Mouse (Mus musculus): ENCODE results near the gene Ugcg.
"Not testable (repeated sequence)": the region's sequence is repeated elsewhere in the genome, so short reads cannot be mapped to it uniquely, and the experiment has no call there.

The Ugcg gene

DNA sequence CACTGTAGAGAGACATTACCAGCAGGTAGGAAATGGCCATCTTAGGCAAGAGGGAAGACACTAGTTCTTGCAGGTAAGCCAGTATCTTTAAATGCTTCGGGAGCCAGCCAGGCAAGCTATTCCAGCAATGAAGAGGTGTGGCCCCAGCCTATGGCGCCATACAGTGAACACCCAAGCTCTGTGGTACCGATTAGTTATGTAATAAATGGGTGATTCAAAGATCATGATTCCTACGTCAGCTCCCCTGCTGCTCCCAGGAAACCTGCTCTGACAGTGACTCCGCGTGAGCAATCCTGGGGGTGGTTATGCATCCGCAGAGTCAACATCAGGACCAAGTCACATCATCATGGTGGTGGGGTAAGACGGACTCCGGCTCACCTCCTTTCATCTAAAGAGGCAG, 51.1 kb downstream of the Ugcg start:
- ChIA-PET CTCF (no interaction called here), POLR2A (interaction anchor here in 1 of 4 experiments (1.4 kb wide), 1 partner anchor 26 kb away, joined by 3 read pairs; no protein-coding TSS in a partner anchor)

DNA sequence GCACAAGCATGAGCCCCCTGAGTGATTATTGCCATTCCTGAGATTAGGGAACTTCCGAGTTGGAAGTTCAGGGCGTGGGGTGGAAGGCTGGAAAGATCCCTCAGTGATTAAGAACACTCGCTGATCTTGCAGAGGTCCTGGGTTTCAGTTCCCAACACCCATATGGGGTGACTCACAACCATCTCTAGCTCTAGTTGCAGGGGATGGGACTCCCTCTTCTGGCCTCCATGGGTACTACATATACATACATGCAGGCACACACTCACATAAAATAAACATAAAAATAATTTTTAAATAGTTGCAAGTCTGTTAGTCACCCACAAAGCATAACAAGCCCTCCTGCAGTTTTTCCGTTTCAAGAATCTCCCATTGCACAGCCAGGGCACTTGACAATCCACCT, 52.0 kb downstream of the Ugcg start:
- ChIA-PET POLR2A (interaction anchor here in 1 of 4 experiments (1.4 kb wide), 1 partner anchor 25 kb away, joined by 3 read pairs; no protein-coding TSS in a partner anchor), CTCF (interaction anchor here in 2 of 4 experiments (0.6 kb wide), 3 partner anchors 22 to 298 kb away, joined by 3 read pairs; partner anchors contain the start of gene Zkscan16 (in 1 of the 2))

DNA sequence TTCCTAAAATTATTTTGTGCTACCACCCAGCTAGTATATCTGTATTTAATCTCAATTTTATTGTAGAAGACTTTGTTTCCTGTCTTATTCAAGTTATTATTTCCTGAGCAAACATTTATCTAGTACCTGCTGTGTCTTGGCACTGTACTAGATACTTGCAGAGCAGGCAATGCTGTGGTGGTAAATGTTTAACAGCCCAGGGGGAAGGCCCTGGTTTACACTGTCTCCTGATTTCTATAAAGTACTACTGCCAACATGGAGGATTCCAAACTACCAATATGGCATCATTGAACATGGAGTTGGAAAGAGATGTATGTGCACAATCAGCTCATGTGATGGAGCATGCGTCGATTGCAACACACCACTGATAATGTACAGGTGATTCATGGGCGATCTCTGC, 53.2 kb downstream of the Ugcg start:
- POLR2A ChIA-PET: no interaction called here
- CTCF ChIA-PET: interaction anchor here in 1 of 4 experiments (0.7 kb wide), 1 partner anchor 189 kb away, joined by 4 read pairs; no protein-coding TSS in a partner anchor

DNA sequence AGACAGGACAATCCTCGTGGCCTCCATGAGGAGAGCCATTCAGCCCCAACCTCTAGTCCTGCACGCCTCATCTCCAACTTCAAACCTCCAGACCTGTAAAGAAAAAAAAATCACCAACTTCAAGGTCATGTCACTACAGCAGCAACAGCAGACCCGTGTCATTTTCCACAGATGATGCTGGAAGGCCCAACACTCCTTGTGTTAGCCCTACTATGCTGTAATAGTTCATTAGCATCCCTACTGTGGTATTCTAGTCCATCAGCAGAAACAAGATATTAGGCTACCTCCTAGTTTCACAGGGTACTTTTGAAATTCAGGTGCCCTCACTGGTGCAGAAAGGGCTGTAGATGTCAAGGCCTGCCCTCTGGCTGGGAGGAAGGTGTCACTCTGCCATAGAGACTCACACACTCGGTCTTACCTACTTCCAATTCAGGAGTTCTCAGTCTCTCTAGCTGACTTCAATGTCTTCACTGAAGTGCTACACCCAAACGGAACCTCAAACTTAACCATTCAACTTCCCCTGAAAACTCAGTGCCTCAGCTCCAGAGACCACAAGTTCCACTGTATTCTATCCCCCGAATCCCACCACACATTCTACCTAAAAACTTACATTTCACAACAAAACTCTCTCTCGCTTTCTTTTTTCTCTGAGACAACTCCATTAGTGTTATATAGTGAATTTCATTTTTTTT, 54.9 kb downstream of the Ugcg start:
- ChIA-PET POLR2A (no interaction called here), CTCF (no interaction called here)

DNA sequence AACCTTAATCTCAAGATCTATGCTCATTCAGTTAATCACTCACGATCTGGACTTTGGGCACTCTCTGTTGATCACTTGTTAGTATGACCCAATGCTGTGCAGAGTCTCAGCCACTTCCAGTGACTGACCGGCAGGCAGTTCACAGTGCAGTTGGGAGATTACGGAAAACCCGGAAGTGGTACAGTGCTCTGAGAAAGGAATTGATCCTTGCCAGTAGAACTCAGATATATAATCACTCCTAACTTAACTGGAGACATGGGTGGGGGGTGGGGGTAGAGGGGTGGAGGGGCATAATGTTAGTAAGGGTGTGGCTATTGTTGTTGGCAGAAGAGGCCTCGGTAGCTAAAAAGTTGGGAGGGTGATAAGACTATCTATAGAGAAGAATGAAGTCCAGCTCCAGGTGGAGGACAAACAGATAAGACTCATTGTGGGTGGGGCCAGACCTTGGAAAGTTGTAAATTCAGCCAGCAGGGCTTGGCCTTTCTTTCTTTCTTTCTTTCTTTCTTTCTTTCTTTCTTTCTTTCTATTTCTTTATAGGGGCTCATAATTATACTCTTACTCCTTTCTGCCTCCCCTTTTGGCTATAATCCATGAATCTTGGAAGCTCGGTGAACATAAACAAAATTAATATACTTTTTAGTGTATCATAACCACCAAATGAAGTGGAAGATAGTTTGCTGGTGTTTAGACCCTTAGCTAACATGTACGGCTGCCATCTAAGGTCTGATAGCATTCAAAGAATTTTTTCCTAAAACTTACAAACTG, 55.9 kb downstream of the Ugcg start:
- ChIA-PET POLR2A (no interaction called here), CTCF (interaction anchor here in 1 of 4 experiments (0.6 kb wide), 1 partner anchor 57 kb away, joined by 3 read pairs; no protein-coding TSS in a partner anchor)

DNA sequence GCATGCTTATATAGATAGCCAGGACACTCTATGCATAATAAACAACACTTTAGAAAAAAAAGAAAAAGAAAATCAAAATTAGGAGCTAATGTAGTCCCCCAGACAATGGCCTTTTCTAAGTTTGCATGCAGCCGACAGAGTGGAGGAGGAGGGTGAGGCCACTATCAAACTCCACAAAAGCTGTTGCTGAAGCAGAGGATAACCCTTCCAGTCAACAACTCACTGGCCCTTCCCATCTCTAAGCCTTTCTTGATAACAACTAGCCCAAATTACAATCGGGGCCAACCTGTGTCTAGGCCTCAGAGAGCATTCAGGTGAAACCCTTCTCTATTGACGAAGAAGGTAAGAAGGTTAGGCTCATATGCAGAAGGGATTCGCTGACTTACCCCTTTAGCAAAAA, 56.7 kb downstream of the Ugcg start:
- ChIA-PET POLR2A (interaction anchor here in 2 of 4 experiments (0.7 to 0.9 kb wide), 2 partner anchors 31 to 267 kb away, joined by 3 read pairs; no protein-coding TSS in a partner anchor), CTCF (no interaction called here)

DNA sequence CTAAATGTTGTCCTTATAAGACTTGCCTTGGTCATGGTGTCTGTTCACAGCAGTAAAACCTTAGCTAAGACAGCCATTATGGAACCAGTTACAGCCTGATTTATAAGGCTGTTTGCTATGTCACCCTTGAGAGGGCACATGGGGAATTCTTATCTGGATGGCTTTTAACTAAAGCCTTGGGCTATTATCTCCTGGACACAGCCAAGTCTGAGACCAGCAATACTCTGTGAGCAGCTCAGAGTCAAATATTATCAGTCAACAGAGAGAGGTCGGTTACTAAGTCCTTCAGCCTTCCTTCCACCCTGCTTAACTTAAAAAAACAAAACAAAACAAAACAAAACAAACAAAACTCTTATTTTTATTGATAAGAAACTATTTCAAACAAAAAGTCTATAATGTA, 58.5 kb downstream of the Ugcg start:
- CTCF ChIA-PET: no interaction called here
- POLR2A ChIA-PET: interaction anchor here in 1 of 4 experiments (1.0 kb wide), 1 partner anchor 15 kb away, joined by 4 read pairs; no protein-coding TSS in a partner anchor

DNA sequence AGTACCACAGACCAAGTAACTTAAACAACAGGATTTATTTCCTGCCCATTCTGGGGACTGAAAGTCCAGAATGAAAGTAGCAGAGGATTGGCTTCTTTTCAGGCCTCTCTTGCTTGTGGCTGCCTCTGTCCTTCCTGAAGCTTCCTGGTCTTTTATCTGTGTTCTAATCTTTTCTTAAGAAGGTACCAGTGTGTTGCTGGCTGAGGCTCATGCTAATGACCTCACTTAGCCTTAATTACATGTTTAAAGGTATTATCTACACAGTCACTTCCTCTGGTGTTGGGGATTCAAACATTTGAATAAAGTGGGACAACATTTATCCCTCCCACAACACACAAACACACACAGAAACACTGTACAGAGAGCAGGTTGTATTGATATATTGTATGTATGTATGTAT, 59.0 kb downstream of the Ugcg start:
- POLR2A ChIA-PET: interaction anchor here in 1 of 4 experiments (1.0 kb wide), 1 partner anchor 15 kb away, joined by 4 read pairs; no protein-coding TSS in a partner anchor
- CTCF ChIA-PET: no interaction called here

DNA sequence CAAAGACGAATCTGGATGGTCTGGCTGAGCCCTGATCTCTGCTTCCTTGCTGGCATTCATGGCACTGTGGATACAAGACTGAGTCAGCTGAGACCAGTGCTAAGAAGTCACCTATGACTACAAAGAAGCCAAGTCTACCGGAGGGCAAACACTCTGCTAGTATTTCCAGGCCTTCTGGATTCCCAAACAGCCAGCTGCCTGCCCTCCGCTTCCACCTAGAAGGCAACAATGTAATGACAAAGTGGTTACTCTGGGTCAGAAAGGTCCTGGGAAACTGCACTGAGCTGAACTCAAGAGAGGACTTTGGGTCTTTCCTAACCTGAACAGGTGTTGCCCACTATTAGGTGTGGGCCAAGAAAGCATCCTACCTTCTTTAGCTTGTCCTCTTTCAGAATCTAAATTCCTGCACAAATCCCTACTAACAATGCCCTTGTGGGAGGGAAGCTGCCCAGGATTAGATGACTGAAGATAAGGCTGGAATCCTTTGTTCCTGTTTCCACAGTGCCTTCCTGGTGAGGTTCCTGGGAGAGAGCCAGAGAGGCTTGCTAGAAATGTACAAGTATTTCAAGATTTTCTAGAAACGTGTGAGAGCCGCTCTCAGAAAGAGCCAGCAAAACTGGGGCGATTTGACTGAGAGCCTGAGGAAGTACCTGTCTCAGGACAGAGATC, 63.5 kb downstream of the Ugcg start:
- POLR2A ChIA-PET: interaction anchor here in 1 of 4 experiments (0.8 kb wide), 1 partner anchor 10 kb away, joined by 4 read pairs; no protein-coding TSS in a partner anchor
- CTCF ChIA-PET: no interaction called here

DNA sequence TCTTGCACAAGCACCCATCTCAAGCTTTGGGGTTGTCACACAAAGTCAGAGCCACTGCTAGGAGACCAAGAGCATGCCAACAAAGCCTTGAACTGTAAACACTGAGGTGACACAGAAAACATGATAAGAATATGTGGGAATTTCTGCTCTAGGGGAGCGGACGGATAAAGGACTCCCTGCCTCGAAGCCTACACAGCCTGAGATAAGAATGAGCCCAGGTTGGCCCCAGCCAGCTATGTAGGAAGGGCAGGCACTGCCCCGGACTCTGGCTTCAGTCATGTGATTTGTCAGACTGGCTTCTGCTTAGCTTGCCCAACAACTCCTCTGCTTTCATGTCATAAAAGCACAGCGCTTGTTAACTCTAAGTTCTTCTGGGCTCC, 64.0 kb downstream of the Ugcg start:
- CTCF ChIA-PET: no interaction called here
- POLR2A ChIA-PET: interaction anchor here in 1 of 4 experiments (0.8 kb wide), 1 partner anchor 10 kb away, joined by 4 read pairs; no protein-coding TSS in a partner anchor

DNA sequence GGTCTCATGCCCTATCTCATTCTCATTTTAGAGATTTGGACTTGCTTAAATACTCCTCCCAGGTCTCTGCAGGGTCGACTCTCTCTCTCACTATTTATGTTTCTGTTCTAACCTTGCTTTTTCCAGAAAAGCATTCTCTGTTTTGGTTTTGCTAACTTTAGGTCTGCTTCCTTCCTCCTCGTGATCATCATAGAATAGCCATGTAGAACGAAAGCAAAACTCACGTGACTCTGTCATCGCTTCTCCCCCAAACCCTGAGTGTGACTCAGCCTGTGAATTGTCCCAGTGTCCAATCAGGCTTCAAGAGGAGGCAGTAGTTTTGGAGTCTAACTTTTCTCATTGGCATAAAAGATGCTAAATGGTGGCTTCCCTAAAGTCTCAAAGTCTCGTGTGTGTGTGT, 65.3 kb downstream of the Ugcg start:
- ChIA-PET POLR2A (no interaction called here), CTCF (no interaction called here)

DNA sequence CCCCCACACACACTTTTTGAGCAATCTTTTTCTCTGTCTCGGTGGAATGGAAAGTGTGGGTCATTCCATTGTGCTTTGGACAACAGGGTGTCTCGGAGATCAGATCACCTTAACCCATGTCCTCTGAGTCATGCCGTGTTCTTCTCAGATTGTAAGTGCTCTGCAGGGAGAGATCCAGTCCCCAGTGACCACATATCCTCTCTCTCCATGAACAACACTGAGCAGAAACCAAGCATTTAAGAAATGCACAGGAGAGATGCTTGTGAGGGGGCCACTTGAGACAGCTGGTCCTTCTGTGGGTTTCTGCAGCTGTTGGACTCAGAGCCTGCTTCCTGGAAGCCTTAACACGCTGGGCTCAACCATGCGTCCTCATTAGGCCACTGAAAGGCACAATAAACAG, 66.9 kb downstream of the Ugcg start:
- ChIA-PET POLR2A (no interaction called here), CTCF (no interaction called here)

DNA sequence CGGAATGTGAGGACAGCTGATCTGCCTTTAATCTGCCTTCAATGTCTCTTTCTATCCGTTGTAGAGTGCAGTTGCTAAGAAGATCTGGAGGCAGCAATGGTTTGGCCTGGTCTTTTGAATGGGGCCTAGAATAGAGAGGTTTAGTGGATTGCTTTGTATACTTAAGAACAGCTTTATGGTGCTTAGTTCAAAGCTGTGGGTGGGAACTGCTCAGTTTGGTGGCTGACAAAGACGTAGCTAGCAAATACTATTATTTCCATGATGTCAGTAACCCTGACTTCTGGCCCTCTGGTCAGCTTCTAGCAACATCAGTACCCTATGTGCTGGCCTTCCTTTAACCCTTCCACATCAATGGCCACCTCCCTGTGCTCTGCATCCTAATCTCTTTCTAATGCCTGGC, 68.8 kb downstream of the Ugcg start:
- ChIA-PET CTCF (no interaction called here), POLR2A (interaction anchor here in 1 of 4 experiments (1.4 kb wide), 1 partner anchor 24 kb away, joined by 4 read pairs; no protein-coding TSS in a partner anchor)

DNA sequence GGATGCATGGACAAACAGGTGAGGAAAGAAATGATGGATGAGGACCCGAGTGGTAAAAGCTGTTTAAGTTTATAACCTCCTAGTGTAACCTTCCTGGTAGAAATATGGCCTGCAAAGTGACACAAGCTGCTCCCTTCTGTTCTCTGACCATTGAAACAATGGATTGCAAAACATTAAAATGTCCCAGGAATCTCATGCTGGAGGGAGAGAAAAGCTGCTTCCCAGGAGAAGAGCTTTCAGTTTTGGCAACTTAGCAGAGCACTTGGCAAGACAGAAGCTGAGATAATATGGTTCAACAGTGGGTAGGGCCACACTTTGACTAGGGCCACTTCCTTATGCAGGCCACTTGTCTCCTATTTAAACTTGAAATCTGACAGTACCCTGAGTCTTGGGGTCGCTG, 69.7 kb downstream of the Ugcg start:
- POLR2A ChIA-PET: interaction anchor here in 1 of 4 experiments (1.4 kb wide), 1 partner anchor 24 kb away, joined by 4 read pairs; no protein-coding TSS in a partner anchor
- CTCF ChIA-PET: no interaction called here

DNA sequence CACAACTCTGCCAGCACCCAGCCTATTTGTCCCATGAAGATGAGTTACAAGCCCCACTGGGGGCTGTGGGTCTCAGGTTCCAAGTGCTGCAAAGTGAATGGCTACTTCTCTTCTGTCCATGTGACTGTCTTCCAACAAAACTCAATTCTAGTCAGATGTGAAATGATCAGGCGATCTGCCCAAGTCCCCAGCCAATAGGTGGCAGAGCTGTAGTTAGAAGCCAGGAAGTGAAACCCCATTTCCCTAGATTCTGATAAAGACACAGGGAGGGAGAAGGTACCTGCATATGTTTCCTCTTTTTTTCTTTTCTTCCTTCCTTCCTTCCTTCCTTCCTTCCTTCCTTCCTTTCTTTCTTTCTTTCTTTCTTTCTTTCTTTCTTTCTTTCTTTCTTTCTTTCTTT, 70.7 kb downstream of the Ugcg start:
- ChIA-PET POLR2A (no interaction called here), CTCF (interaction anchor here in 1 of 4 experiments (0.6 kb wide), 1 partner anchor 108 kb away, joined by 3 read pairs; no protein-coding TSS in a partner anchor)

DNA sequence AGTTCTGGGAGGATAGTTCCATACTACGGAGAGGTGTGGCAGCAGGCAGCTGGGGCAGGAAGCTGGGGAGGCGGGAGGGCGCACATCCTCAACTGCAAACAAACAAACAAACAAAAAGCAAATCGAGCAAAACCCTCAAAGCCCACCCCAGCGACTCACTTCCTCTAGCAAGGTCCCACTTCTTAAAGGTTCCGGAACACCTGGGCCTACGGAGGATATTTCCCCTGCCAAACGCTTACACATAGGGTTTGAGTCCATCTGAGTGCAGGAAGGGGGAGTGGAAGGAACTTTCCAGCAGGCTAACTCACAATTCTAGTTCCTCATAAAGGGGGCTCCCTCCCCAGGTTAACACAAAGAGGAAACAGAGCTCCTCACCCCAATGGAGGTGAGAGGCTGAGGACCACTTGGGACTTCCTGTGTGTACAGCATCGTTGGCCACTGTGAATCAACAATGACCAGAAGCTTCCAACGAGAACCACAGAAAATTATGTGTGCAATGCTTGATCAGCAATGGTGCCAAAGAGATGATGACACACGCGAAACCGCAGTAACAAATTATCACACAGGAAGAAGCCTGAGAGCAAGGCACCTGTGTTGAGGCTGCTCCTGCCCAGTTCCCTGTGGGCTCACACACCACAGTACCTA, 71.9 kb downstream of the Ugcg start:
- CTCF ChIA-PET: interaction anchor here in 2 of 4 experiments (0.7 to 1.0 kb wide), 4 partner anchors 21 to 308 kb away, joined by 3 read pairs; no protein-coding TSS in a partner anchor
- POLR2A ChIA-PET: no interaction called here

DNA sequence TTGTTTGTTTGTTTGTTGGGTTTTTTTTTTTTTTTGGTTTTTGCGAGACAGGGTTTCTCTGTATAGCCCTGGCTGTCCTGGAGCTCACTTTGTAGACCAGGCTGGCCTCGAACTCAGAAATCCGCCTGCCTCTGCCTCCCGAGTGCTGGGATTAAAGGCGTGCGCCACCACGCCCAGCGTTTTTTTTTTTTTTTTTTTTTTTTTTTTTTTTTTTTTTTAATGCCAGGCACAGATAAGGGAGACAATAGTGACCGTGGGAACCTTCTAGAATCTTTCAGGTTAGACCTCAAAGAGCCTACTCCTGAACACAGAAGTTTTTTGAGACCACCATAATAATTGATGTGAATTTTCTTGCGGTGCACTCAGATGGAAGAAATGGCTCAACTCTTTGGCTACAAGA, 72.5 kb downstream of the Ugcg start:
- CTCF ChIA-PET: interaction anchor here in 1 of 4 experiments (0.6 kb wide), 1 partner anchor 287 kb away, joined by 3 read pairs; the partner anchor contains the start of gene Ptbp3
- POLR2A ChIA-PET: not testable (repeated sequence)

DNA sequence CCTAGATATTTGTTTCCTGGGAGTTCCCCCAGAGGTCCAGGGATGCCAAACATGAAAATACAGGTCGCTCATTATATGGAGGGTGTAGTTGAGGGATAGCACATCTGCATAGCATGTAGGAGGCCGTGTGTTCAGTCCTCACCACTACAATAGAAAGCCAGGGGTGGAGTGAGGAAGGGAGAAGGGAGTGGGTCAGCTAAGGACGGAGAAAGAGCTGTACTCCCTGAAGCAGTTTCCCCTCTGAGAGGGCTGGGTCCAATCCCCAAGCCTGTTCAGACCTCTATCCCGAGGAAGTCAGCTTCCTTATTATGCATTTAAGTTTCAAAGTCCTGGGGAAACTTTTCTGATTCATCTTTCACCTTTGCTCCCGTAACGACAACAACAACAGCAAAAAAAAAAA, 73.1 kb downstream of the Ugcg start:
- CTCF ChIA-PET: interaction anchor here (0.6 to 1.4 kb wide), 8 partner anchors 21 to 287 kb away, joined by 3 to 11 read pairs (median 3); partner anchors contain the start of genes Ptbp3 (in 1 of the 4) and Ptgr1 (in 1 of the 4)
- POLR2A ChIA-PET: interaction anchor here (0.6 to 1.0 kb wide), 6 partner anchors 9 to 729 kb away, joined by 3 to 9 read pairs (median 4); no protein-coding TSS in a partner anchor

DNA sequence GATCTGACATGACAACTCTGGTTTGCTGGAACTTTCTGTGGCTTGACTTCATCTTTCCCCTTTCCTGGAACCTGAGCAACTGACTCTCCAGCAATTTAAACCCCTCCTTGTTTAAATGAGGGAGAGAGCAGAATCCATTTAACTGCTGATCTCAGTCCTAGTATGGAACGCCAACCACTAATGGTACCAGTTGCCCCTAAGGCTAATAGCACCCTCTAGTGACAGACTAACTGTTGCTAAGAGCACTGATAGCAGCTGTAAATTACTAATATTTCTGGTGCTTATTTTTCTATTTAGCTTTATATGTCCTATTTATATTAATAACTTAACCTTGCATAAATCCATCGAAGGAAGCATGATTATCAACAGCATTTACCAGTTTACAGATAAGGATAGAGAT, 74.4 kb downstream of the Ugcg start:
- ChIA-PET CTCF (interaction anchor here in 2 of 4 experiments (0.5 to 1.4 kb wide), 3 partner anchors 23 to 283 kb away, joined by 3 to 4 read pairs (median 3); no protein-coding TSS in a partner anchor), POLR2A (interaction anchor here in 3 of 4 experiments (0.9 to 1.0 kb wide), 3 partner anchors 10 to 309 kb away, joined by 3 to 5 read pairs (median 4); no protein-coding TSS in a partner anchor)
